Mouse (Mus musculus) kidney, postnatal 14 days (tissue): Measurements from ENCODE around the gene Spata2l.
"Not testable (repeated sequence)": the region's sequence is repeated elsewhere in the genome, so short reads cannot be mapped to it uniquely, and the experiment has no call there.

ENCODE experiments used
- DNase-seq: peaks from one replicate; pipeline ENCODE4 v3.0.0; 2022; ENCODE audit warnings: mixed read lengths

Spata2l gene

DNA sequence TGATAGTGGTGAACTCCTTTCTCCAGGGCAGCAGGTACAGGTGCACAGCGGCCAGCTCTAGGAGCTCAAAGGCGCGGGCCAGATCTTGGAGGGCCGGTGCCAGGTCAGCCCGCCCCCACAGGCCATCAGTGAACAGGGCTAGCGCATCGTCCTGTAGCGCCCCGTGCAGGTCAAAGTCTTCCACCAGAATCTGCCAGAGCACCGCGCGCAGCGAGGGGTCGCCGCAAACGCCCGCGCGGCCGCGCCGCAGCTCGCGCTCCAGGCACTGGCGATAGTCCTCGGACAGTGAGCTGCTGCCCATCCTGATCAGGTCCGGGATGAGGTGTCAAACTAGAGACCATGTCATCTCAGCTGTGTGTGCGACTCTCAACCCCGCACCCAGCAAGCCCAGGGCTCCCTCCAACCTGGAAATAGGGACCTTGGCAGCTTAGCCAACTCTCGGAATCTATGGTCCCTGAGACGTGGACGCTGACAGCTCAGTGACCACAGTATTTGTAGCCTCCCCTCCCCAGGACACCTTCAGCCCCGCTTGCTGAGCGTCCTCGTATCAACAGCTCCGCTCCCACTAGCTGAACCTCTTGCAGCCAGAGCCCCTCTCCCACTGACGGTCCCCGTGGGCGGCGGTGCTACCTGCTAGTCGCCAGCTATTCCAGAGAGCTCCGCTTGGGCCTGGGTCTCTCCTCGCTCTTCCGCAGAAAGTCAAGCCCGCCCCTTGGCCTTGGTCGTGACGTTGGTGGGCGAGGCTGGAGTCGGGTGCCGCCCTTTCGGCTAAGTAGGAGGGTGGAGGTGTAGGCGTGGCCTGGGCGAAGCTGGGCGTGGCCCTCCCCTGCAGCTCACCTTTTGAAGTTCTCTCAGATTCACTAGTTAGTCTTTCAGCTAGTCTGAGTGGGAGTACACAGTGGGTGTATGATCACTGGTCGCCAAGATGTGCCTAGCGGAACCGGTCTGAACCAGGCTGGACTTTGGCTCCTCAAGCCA, at the start of gene Spata2l:
Spata2l (minus strand) TSS at position 714 of the 978 bp plus-strand sequence.
- DNase-seq: peak; percentile 94

DNA sequence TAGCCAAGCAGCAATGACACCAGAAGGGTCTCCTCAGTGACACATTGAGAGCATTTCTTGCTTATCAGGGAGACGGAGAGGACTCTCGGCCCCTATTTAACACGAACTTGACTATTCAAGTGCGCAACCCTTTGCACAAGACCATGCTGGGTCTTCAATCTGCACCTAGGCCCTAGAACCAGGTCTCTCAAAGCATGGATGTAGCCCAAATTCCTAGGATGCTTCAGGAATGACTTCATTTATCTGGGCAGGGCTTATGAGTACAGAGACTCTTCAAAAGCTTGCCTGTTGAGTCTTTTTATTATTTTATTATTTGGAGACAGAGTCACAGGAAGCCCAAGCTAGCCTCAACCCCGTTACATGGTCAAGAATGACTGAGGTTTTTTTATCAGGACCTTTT, 48.5 kb upstream of the Spata2l start:
- no peak for DNase-seq

DNA sequence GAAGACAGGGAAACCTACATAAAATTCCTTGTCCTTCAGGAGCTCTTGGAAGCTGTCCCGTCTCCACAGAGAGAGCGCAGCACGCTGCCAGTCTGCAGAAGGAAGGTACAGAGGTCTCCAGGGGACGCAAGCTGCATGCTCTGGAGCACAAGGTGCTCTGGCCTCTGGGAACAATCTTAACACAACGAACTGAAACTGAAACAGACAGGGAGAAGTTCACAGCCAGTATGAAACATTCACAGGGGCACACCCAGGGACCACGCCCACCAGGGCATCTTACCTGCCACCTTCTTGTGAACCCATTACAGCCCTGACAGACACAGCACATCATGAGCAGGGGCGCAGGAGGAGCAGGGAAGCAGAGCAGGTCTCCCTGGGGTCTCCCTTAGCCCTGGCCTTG, 48.0 kb upstream of the Spata2l start:
- no peak for DNase-seq

DNA sequence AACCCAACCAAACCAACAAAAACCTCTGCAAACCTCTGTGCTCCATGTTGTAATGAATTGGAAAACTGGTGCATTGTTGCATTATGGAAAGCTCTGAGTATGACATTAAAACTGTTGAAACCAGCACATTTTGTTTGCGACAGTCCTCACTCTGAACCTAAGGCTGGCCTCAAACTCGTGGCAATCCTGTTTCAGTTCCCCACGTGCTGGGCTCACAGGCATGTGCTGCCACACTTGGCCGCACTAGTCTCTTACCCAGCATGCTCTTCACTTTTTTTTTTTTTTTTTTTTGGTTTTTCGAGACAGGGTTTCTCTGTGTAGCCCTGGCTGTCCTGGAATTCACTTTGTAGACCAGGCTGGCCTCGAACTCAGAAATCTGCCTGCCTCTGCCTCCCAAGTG, 47.0 kb upstream of the Spata2l start:
- not testable (repeated sequence) for DNase-seq

DNA sequence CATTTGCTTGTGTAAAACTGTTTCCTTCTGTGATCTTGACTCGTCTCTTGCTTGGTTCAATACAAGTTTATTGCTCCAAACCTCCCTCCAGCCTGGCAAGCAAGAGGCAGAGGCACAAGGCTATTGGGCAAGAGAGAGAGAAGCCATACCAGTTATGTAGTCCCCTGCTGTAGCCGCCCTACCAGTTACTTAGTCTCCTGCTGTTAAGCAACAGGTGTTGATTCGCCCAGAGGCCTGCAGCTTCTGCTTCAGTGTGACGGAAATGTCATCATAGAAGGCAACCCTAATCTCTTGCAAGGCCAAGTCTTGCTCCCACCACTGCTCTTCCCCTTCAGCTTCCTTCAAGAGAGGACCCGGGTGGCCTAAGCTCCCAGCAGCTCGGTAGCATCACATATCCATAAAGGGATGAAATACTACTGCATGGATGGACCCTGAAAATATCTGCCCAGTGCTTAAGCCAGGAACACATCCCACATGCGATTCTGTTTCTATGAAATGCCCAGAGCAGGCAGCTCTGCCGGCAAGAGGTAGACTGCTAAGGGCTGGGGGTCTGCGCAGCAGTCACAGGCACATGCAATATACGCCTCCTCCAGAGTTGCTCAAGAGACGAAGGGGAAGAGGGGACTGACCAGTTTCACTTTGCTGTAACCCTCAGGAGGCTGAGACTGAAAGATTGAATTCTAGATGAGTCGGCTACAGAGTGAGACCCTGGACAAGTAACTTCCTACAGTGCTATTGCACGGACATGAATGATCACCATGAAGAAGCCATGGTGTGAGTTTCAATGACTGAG, 44.5 kb upstream of the Spata2l start:
- no peak for DNase-seq

DNA sequence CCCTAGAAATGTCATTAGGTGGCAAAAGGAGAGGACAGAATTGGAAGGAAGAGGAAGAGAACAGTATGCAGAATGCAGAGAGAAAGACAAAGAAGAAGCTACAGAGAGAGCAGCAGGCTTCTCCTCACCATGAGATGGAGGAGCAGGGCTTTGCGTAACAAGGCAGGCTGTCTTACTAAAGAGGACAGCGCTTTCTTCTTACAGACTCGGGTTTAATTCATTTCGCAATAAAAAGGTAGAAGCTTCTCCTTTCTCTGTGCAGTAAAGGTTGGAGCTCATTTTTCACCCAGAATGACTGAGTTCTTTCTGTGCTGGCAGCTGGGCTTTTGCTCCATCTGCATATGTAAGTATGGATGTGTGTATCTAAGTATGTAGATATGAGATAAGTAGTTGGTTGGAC, 43.8 kb upstream of the Spata2l start:
- DNase-seq: no peak

DNA sequence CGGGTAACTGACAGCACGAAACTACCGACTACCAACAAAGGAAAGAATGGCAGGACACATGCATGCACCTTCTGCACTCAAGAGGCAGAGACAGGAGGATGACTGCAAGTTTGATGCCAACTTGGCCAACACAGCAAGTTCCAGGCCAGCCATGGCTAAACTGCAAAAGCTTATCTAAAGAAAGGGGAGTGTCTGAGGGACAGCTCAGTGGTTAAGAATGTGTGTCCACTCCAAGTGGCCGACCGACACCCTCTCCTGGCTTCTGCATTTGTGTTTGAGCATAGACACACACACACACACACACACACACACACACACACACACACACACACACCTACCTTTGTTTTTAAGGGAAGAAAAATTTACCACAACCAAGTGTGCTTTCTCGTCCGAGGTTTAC, 42.4 kb upstream of the Spata2l start:
- DNase-seq: no peak

DNA sequence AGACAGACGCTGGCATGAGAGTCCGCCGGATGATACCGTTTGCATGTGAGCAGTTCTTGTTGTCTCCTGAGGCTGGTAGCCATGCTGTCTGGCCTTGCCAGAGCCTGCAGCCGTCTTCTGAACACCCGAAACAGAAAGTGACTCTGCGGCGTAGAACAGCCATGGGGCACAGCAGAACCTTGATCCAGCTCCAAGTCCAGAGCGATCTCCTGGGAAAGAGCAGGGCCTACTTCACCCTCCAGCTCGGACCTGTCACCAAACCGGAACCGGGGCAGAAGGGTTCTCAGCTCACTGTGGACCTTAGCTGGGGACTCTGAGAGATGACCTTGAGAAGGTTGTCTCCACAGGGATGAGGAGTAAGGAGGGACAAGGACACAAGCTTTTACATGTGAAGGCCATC, 39.1 kb upstream of the Spata2l start:
- no peak for DNase-seq

DNA sequence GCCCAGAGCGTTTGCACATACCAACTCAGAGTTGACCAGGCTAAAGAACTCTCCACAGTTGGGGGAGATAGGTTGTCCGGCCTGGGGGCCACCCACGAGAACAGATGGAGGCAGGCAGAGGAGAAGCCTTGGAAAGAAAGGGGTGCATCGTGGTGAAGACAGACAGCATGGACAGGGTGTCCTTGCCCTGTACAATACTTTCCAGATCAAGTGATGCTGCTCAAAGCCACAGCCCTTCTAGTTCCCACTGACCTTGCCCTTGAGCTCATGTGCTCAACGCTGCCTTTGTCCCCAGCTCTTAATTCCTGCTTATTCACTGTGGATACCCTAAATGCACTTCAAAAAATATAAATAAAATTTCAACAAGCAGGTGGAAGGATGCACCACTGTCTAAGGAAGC, 38.4 kb upstream of the Spata2l start:
- no peak for DNase-seq

DNA sequence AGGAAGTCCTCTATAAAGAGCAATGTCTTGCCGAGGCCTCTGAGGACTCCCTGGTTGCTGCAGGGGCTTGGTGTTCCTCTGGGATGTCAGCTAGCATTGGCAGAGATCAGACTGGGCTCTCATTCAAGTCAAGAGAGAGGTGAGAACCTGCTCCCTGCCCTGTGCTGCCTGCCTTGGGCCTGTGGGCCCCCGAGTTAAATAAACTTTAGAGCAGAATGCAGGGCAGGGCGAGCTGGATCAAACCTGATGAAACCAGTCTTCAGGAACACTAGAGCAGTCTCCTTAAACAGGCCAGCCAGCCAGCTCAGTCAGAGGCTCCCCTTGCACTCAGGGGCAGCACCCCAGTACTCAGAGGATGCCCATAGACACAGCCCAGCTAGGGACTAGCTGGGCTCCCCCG, 35.9 kb upstream of the Spata2l start:
- DNase-seq: peak; percentile 40

DNA sequence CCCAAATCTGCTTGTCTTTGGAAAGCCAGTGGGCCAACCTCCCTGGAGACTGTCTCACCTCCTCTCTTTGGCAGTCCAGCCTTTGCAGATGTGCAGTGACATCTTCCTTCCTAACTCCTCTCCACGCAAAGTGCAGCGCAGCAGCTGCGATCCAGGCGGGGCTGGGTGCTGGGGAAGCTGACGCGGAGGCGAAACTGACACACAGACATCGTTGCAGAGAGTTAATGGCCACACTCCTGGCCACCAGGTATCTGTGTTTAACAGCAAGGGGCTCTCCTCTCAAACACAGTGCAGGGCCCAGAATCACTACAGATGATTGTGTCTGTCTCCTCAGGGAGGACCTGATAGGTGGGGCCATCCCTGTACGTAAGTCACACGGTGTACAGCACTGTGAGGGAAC, 35.1 kb upstream of the Spata2l start:
- DNase-seq: no peak

DNA sequence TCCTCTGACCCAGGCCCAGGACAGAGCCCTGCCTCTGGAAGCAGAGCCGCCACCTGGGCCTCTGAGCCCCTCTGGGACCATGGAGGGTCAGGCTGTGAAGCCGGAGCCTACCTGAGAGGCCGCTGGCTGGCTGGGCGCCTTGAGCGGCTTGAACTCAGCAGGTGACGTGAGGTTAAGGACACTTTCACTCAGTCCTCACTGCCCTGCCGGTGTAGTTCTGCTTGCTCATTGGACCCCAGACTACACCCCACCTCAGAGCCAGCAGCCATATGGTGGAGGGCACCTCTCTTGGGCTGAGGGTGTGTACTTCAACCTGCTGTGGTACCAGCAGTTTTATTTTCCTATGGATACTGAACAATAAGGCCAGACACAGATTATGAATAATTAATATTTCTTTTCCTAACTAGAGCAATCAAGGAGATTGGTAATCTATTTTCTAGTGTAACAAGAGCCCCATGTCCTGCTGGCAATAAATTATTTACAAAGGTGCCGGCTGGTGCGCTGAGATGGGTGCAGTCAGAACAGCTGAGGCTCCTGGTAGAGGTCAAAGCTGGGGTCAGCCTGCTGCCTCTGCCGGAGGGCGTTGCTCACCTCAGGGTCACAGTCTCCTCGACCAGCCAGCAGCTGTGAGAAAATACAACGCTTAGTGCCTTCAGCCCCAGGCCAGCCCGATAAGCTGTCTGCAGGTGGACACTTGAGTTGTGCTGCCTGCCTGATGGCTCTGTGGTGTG, 32.1 kb upstream of the Spata2l start:
- peak; percentile 32 for DNase-seq

DNA sequence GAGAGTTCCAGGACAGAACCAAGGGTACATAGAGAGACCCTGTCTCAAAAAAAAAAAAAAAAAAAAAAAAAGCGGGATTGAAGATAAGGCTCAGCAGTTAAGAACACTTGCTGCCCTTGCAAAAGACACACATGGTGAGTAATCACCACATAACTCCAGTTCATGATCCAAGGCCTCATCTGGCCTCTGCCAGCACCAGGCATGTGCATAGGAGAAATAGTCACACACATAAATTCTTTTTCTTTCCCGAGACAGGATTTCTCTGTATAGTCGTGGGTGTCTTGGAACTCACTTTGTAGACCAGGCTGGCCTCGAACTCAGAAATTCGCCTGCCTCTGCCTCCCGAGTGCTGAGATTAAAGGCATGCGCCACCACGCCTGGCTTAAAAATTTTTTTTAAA, 21.6 kb upstream of the Spata2l start:
- DNase-seq: not testable (repeated sequence)

DNA sequence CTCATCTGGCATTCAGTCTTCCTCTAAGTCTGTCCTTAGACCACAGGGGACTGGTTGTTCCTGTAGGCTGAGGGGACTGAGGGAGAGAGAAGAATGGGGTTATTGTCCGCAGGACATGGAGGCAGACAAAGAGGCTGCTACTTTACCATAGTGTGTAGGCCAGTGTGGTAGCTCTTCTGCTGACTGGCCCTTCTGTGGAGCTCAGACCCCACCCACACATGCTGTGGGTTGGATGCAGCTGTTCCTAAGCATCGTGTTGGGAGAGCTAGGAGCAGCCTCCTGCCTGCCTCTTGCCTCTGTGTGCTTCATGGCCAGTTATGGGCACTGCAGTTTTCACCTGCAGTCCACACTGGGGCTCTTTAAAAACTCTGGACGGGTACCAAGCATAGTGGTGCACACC, 21.1 kb upstream of the Spata2l start:
- no peak for DNase-seq

DNA sequence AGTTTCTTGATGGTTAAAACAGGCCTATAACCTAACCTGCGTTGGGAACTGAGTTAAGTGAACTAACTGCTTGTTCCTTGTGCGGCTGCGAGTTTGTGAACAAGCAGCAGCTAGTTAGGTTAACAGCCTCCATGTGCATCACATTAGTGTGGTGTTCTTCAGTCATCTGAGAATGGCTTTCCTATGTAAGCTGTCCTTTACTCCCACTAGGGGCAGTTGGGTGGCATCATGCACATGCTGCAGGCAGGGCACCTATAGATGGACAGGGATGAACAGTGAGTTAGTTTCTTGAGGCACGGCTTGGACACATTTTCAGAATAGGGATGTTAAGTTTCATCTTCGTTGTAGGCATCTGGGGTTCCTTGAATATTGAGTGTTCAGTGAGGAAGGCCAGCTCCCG, 19.1 kb upstream of the Spata2l start:
- no peak for DNase-seq

DNA sequence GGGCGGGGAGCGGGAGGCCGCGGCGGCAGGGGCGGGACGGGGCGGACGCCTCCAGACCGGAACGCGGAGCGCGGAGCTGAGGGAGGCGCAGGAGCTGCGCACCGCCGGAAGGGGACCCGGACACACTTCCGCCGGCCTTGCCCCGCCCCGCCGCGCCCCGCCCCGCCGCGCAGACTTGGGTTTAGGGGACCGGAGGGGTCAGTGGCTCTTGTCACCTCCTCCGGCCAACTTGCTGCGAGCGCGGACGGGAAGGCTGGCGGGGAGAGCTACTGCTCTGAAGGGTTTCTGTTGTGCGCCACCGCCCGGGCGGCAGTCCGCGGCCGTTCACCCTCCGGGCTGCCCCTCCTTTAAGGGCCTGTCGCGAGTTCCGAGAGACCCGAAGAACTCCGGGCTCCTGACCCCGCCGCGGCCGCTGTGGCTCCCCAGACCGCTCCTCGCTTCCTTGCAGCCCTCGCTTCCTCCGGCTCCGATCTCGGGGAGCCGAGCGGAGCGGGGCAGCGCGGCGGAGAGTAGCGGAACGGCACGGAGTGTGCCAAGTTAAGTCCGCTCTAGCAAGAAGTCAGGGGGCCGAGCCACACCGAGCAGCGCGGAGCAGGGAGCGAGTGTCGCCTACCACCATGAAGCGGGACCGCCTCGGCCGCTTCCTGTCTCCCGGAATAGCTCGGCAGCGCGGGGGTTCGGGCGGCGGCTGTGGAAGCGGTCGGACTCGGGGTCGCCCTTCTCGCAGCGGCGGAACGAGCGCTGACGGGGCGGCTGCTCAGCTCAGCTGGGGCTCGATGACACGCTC, 18.3 kb upstream of the Spata2l start, which contains the start of the genes Zfp276 and Vps9d1:
Zfp276 (plus strand) TSS at position 97 of the 787 bp plus-strand sequence.
Vps9d1 (minus strand) TSS at position 250 of the 787 bp plus-strand sequence.
- peak; percentile 92 for DNase-seq

DNA sequence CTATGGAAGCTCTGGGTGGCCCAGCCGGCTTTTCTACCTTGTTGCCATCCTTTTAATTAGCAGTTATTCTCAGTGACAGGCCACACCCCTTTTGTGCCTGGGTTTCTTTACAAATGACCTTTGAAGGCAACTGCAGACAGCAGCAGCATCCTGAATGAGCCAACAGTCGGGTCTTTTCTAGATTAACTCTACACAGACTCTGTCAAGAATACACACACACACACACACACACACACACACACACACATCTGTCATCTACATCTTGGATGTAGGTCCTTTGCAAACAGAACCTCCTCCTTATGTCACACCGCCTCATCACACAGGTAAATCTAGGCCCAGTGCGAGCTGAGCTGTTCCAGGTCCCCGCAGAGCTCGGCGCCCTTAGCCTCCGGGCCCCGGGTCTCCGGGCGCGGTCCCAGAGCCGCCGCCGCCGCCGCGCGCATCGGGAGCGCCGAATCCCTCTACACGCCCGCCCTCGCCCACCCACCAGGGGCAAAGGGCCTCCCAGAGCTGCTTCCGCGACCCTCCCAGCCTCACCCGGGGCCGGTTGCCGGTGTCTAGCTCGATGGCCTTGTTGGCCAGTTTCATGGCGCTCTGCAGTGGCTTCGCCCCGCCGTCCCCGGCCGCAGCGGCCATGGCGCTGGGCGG, 17.5 kb upstream of the Spata2l start:
- DNase-seq: peak; percentile 45

DNA sequence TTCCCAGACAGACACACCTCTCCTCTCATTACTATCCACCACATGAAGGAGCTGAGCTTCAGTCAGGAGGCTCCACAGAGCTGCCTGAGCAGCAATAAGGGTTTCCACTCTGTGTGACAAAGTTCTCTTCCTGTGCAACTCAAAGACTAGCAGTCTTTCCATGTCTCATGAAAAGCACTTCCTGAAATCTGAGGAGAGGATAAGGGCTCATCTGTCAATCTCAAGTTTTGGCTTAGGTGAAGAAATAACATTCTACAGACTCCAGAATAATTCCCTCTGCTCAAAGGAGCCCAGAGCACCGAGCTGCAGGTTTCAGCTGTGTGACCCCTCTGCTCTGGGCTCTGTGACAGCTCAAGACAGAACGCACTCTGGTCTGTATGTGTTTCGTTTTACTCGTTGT, 16.9 kb upstream of the Spata2l start:
- no peak for DNase-seq

DNA sequence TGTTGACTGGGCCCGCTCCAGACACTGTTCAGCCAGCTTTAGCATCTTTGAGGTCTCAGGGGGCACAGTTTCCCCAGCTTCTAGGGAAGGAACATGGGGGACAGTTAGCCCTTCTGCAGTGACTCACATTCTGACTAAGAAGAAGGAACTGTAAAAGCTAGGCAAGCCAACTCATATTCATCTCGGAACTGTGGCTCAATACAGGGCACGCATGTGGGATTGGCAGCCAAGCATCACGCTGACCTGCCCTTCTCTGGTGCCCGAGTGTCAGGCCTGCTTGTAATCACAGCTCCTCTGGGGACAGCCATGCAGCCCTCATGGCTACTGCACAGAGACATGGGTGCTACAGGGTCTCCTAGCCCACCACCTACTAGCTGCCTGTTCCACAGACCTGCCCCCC, 14.9 kb upstream of the Spata2l start:
- no peak for DNase-seq

DNA sequence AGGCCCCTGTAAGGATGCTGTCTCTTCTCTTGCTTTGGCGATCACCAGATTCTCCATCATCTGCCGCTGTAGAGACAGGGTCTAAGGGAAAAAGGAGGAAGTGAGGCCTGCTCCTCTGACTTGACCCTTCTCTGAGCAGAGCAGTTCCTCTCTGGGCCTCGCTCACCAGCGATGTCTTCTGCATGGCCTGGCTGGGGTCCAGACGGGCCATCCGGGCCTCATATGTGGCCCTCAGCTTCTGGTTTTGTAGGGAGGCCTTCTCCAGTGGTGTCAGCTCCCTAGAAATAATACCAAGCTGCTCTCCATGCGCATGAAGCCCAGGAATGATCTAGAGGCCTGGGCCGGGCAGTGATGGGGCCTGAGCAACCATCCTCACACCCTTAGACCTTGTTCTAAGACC, 12.6 kb upstream of the Spata2l start:
- no peak for DNase-seq

DNA sequence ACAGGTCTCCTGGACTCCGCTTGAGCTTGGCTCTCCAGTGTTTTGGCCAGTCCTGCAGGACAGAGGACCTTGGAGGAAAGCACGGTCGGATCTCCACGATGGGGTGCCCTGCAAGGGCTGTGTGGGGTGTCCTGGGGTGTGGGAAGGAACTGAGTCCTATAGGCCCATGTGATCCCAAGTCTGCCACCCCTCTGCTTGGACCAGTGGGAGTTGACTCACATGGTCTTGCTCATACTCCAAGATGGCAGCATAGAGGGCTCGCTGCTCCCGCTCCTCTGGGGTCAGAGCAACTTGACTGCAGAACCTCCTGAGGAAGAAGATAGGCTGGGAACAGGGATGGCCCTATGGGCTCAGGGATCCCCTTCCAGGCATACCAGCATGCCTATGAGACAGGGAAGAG, 11.7 kb upstream of the Spata2l start:
- no peak for DNase-seq

DNA sequence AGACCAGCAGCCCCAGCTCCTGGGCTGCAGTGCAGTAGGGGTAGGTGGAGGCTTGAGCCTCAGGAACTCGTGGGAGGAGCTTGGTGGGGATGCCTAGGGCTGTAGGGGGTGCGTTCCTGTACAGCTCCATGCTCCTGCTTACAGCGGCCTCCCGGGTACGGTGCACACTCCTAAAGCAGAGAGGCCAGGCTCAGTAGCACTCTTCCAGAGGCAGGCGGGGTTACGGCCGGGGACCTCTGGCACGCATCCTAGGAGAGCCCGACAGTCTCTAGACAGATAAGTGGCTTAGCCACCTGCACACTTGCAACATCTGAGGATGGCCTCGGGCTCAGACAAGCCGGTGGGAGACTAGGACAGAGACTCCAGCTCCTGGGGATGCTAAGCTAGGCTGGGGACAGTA, 9.5 kb upstream of the Spata2l start:
- DNase-seq: no peak
